Mouse (Mus musculus) cerebellum, adult 9-10 months (tissue): ENCODE measurements around the gene Kdm6b.

ENCODE experiments used
- DNase-seq: peaks from one replicate; pipeline ENCODE4 v3.0.0; 2022

Gene Kdm6b

GRCm38 (mm10) chr11:69386758-69387157, 26.7 kb downstream of the Kdm6b start:
- DNase-seq: no peak

- DNase-seq: no peak
Observed at GRCm38 (mm10) chr11:69384979-69385378, 28.5 kb downstream of the Kdm6b start.

- no peak for DNase-seq
Observed at GRCm38 (mm10) chr11:69382478-69383105, 30.9 kb downstream of the Kdm6b start.

- no peak for DNase-seq
Observed at GRCm38 (mm10) chr11:69381356-69381755, 32.1 kb downstream of the Kdm6b start.

- DNase-seq: no peak
Observed at GRCm38 (mm10) chr11:69379600-69379999, 33.9 kb downstream of the Kdm6b start.

- DNase-seq: no peak
Observed at GRCm38 (mm10) chr11:69377766-69378165, 35.7 kb downstream of the Kdm6b start.

GRCm38 (mm10) chr11:69375646-69376045, 37.8 kb downstream of the Kdm6b start:
- DNase-seq: no peak

GRCm38 (mm10) chr11:69373223-69373965, 40.1 kb downstream of the Kdm6b start:
- DNase-seq: no peak

GRCm38 (mm10) chr11:69372780-69373170, 40.7 kb downstream of the Kdm6b start:
- peak; percentile 69 for DNase-seq

- DNase-seq: peak; percentile 97
Observed at GRCm38 (mm10) chr11:69372056-69372779, 41.3 kb downstream of the Kdm6b start.

- peak; percentile 46 for DNase-seq
Observed at GRCm38 (mm10) chr11:69371601-69372000, 41.9 kb downstream of the Kdm6b start.

- no peak for DNase-seq
Observed at GRCm38 (mm10) chr11:69370817-69371215, 42.7 kb downstream of the Kdm6b start.

GRCm38 (mm10) chr11:69369990-69370816, 43.3 kb downstream of the Kdm6b start:
- no peak for DNase-seq

GRCm38 (mm10) chr11:69369215-69369989, 44.1 kb downstream of the Kdm6b start, which contains the start of gene Chd3:
Gene Chd3 (minus strand): TSS chr11:69369406.
- DNase-seq: no peak

- DNase-seq: peak; percentile 56
Observed at GRCm38 (mm10) chr11:69368356-69369214, 44.9 kb downstream of the Kdm6b start.

GRCm38 (mm10) chr11:69367616-69368355, 45.7 kb downstream of the Kdm6b start:
- DNase-seq: no peak

- DNase-seq: no peak
Observed at GRCm38 (mm10) chr11:69366855-69367615, 46.4 kb downstream of the Kdm6b start.

- DNase-seq: peak; percentile 84
Observed at GRCm38 (mm10) chr11:69366157-69366854, 47.2 kb downstream of the Kdm6b start.

- DNase-seq: no peak
Observed at GRCm38 (mm10) chr11:69365722-69366121, 47.8 kb downstream of the Kdm6b start.
